Mouse (Mus musculus) A20 (cell line): ENCODE data around the gene Hist1h4m.
"Not testable (repeated sequence)": the region's sequence is repeated elsewhere in the genome, so short reads cannot be mapped to it uniquely, and the experiment has no call there.

ENCODE experiments used
- DNase-seq: peaks from one replicate; pipeline ENCODE4 v3.0.0-alpha.2; 2011; ENCODE audit warnings: low read depth, low spot score

Hist1h4m gene

DNA sequence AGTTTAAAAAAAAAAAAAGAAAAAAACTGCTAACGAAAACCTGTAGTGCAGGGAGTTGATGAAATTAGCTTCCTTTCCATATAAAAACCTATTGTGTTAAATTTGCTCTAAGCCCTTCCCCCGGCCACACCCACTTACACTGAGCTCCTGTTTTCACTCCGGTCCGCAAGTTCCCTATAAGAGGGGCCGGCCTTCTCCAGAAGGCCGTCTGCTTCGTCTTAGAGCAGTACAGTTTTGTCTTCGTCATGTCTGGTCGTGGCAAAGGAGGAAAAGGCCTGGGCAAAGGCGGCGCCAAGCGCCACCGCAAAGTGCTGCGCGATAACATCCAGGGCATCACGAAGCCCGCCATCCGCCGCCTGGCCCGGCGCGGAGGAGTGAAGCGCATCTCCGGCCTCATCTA is at the start of gene Hist1h4m:
TSS of gene Hist1h4m (plus strand) at position 208 of the 400 bp plus-strand sequence.
- not testable (repeated sequence) for DNase-seq

DNA sequence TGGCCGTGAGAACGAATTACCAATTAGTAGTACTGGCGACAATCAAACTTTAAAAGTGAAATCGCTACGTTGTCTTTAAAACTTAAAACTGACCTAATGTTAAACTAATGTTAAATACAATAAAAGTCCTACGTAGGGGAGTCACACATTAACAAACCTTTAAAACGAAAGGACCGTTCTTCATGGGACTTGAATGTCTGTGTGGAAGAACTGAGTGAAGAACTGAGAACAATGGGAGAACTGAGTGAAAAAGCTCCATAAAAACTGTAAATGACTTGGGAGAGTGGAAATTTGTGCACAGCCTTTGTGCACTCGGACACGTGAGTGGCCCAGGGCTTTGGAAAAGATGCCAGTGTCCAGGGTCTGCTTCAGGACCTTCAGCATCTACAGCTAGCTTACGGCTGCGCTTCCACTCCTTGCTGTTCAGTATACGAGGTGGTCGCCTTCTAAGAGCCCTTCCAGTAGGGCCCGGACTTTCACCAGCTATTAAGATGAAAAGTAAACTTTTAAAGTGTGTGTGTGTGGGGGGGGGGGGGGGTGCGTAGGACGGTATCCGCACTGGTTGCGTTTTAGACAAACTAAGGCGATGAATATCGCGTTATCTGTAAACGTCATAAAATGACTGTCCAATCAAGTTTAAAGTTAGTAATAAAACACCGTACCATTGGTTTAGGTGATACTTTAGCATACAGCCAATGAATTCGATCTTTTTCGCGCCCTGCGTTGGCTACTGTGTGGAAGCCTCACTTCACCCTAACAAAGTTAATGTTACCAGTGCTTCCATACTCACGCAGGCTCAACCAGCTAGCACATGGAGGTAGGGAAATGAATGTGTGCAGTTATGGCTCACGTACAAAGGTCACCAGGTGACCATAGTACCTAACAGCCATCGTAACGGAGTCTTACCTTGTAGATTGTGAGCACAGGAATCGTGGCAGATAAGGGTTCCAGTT is 32.5 kb upstream of the Hist1h4m start:
- peak; percentile 92 for DNase-seq

DNA sequence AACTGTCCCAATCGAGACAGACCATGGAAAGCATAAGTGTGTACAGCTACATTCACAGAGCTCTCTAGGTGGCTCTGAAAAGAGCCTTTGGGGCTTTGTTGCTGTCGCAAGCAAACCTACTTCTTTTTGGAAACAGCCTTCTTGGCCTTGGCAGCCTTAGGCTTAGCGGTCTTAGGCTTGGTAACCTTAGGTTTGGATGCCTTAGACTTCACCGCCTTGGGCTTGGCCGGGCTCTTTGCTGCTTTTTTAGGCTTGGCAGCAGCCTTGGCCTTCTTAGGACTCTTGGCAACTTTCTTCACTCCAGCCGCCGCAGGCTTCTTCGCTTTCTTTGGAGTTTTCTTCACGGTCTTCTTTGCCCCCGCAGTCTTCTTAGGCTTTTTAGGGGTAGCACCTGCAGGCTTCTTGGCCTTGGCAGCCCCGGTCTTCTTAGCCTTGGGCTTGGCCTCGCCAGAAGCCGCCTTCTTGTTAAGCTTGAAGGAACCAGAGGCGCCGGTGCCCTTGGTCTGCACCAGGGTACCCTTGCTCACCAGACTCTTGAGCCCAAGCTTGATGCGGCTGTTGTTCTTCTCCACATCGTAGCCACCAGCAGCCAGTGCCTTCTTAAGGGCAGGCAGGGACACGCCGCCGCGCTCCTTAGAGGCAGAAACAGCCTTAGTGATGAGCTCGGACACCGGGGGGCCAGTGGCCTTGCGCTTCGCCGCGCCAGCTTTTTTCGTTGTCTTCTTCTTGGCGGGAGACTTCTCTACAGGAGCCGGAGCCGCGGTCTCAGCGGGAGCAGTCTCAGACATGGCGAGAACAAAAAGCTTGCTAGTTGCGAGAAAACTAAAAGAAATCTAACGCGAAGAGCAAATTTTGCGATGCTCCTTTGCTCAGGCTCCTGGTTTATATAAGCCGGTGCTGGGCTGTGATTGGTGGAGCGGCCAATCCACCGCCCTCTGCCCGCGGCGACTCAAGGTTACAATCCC is 31.5 kb upstream of the Hist1h4m start, which contains the start of gene Hist1h1b:
TSS of gene Hist1h1b (minus strand) at position 859 of the 965 bp plus-strand sequence.
- peak; percentile 91 for DNase-seq

DNA sequence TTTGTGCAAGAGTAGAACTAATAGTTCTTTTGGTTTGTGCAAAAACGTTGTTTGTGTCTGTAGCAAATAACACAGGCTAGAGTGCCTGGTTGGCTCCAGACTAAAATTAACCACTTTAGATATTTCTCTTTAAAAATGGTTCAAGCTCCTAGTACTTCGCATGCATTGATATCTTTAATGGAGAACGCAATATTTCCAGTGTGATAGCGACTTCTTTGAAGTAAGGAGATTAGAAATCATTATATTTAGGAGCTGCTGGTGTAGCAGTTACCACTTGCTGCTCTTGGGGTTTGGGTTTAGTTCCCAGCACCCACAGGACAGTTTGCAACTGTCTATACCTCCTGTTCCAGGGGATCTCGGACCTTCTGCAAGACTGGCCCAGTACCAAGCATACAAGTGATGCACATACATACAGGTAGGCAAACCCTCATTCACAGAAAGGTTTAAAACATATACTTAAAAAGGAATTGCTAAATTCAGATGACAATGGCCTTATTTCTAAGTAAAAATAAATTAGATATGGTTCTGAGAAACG is 30.5 kb upstream of the Hist1h4m start:
- peak; percentile 67 for DNase-seq

DNA sequence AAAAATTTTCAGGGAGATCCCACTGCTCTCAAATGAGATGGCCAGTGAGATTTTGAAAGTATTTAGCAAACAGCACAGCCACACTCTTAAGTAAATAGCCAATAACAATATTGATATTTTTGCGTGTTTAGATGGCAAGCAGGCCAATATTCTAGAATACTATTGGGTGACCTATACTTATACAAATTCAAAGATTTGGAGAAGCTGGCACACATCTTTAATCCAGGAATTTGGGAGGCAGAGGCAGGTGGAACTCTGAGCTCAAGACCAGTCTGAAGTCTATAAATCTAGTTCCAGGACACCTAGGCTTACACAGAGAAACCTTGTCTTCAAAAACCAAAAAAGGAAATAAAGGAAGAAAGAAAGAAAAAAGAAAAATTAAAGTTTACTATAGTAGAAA is 29.9 kb upstream of the Hist1h4m start:
- DNase-seq = peak; percentile 32

DNA sequence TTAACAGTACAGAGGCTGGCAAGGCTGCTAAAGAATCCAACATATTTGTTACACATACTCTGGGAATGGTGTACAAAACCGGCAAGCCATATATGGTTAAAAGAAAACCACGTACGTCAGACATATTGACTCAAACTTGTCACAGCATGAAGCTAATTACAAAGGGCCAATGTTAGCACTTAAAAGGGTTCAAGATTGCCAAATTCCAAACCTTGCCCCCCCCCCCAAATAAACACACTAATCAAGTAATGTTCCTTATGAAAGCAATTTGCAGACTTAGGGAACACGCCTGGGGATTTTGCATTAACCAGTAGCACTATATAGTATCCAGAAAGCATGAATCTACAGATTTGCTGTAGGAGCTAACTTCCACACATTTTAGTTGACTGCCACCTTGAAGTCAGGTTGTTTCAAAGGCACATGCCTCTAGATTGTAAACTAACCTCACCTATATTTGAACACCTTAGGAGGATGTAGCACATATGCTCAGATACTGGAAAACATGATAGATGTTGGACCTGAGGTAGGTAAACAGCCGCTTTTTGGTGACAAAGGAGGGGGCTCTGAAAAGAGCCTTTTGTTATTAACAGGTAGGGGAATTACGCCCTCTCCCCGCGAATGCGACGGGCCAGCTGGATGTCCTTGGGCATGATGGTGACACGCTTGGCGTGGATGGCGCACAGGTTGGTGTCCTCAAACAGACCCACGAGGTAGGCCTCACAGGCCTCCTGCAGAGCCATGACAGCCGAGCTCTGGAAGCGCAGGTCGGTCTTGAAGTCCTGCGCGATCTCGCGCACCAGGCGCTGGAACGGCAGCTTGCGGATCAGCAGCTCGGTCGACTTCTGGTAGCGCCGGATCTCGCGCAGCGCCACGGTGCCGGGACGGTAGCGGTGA is 28.9 kb upstream of the Hist1h4m start:
- peak; percentile 79 for DNase-seq

DNA sequence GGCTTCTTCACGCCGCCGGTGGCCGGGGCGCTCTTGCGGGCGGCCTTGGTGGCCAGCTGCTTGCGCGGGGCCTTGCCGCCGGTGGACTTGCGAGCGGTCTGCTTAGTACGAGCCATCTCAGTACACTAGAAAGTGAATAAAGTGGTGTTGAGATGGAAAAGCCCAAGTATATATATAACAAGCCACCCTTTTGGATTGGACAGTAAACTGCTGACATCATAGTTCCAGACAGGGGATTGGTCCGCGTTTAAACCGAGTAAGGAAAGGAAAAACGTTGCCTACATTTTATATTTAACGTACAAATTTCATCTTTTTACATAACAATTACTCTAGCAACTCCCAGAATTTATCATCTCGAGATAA is 28.3 kb upstream of the Hist1h4m start, which contains the start of gene Hist1h3i:
TSS of gene Hist1h3i (minus strand) at position 116 of the 363 bp plus-strand sequence.
- DNase-seq = peak; percentile 92

DNA sequence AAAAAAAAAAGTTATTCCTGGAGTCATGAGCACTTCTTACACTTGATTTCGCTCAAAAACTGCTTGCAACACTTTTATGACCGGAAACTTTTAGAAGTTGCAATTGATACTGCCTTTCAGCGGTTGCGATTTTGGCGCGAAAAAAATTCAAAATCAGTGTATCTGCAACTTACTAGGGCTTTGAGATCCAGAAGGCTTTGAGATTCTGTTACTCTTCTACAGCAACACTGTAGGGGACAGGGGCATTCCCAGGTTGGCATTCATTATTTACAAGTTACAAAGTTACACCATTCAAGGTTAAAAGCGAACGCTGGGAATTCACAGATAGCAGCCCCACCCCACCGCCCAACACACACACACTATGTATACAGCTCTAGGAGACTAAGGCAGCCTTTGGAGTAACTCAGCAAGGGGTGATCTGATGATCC is 27.8 kb upstream of the Hist1h4m start:
- peak; percentile 73 for DNase-seq

DNA sequence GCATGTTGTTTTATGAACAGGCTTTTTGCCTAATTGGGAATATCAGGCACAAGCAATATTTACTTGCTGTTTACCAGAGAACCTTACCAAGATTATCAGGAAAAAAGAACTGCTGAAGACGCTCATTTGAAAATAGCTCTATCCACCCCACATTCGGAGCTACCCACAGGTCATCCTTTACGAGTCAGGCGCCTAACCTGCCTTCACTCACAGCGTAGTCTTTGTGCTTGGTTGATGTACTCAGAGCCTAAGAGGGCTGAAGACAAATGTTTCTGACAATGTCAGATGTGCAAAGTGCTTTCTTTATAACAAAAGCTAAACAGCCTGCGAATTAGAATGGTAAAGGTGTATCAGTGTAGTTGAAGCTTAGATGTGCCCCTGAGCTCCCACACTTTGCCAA is 27.2 kb upstream of the Hist1h4m start:
- no peak for DNase-seq

DNA sequence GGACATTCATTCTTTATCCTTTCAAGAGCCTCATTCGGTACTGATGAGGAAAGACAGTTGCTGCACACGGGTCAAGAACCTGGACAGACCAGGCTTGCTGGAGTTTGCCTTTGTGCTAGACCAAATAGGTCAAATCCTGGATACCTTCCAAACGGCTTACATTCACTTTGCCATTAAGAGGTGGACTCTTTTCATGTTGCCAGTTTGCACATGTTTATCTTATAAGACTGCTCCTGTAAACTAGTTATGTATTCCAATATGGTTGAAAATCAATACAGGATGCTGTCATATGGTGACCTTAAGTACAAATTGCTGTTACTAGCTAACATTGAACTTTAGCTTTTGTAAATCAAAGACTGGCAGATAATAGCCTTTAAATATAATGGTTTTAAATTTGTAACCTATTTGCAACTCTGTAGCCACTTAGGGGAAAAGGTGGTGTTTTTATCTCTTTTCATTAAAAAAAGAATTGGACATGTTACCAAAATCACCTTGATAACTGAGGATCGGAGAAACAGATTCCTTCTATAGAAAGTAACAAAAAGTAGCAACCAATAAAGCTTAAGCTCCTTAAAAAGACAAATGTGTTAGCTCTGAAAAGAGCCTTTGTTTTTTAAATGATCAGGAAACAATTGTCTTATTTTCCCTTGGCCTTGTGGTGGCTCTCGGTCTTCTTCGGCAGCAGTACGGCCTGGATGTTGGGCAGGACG is 25.2 kb upstream of the Hist1h4m start:
- DNase-seq = peak; percentile 72

DNA sequence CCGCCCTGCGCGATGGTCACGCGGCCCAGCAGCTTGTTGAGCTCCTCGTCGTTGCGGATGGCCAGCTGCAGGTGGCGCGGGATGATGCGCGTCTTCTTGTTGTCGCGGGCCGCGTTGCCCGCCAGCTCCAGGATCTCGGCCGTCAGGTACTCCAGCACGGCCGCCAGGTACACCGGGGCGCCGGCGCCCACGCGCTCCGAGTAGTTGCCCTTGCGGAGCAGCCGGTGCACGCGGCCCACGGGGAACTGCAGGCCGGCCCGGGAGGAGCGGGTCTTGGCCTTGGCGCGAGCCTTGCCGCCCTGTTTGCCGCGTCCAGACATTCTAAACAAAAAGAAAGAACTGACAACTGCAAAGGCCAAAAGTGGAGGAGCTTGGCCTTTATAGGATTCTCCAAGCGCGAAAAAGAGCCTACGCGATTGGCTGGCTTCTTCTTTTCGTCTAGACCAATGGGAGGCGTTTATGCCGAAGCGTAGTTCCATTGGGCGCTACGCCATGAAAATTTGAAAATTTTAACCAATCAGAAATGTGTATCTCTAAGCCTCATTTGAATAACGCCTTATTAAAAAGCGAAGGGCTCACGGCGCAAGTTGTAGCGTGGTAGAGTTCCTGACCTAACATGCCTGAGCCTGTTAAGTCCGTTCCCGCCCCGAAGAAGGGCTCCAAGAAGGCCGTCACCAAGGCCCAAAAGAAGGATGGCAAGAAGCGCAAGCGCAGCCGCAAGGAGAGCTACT is 24.5 kb upstream of the Hist1h4m start, which contains the start of the genes Hist1h2an and Hist1h2bp:
TSS of gene Hist1h2an (minus strand) at position 320 of the 731 bp plus-strand sequence.
TSS of gene Hist1h2bp (plus strand) at position 563 of the 731 bp plus-strand sequence.
- DNase-seq = peak; percentile 97

DNA sequence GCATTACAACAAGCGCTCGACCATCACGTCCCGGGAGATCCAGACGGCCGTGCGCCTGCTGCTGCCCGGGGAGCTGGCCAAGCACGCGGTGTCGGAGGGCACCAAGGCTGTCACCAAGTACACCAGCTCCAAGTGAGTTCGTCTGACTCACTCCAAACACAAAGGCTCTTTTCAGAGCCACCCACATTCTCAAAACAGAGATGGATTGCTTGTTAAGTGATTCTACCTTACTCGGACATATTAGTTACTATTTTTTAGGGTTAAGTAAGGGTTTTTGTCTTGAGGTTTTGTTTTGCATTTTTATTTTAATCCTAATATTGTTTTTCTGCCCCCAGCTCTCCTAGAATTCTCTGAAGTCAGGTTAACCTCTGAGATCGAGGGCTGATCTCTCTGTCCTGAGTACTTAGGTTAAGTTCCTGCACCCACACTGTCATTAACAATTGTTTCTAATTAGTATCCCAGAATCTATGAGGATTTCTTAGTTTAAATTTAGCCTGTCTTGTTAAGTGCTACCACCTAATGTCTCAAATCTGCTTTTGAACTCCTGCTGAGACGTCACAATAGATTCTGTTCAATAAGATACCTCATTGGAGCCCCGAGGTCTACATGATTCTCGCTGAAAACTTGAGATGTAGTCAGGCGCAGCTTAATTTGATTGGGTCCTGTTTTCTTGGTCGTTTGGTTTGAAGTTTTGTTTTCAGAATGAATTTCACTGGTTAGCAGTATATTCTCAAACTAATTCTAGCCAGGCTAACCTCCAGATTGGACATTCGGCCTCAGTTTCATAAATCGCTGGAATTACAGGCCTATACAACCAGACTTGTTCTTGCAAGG is 23.6 kb upstream of the Hist1h4m start:
- DNase-seq = peak; percentile 68

DNA sequence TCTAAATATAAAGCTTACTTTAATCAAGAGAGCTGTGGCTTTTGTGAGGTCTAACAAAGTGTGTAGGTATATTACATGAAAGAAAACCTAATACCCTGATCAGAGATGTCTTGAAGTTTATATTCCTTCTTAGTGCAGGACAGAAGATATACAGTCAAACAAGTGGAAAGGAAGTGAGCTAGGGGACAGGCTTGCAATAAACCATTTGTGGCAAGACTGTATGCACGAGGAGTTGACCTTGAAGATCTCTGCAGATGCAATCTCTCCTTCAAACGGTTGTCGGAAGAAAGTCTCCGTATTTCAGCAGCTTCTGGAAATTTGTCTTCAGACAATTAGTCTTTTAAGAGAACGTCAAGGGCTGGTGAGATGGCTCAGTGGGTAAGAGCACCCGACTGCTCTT is 21.6 kb upstream of the Hist1h4m start:
- no peak for DNase-seq

DNA sequence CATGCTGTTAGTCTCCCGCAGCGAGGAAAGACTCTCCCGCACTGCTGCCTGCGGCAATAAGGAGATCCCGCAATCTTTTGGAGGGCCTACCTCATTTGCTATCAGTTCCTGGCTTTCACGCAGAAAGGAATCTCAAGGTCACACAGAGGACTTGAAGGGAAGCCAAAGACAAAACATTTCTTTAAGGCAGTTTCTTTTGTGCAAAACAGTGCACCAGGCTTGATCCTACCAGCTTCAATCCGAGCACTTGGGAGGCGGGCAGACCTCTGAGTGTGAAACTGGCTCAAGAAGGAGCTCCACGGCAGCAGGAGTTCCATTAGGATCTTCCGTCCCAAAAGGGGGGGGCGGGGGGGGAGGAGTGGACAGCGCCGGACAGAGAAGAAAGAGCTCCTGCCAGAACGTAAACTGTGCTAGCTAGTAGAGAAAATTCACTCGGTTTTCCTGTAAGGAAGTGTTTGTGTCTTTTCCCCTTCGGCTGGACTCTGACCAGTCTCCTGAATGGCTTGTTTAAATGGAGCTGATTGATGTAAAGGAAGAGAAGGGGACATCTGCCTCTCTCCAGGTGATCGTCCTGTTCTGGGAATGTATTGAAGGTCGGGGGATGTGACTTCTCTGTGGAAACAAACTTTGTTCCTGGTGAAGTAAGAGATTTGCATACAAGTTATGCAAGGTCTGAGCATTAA is 20.8 kb upstream of the Hist1h4m start:
- DNase-seq = no peak

DNA sequence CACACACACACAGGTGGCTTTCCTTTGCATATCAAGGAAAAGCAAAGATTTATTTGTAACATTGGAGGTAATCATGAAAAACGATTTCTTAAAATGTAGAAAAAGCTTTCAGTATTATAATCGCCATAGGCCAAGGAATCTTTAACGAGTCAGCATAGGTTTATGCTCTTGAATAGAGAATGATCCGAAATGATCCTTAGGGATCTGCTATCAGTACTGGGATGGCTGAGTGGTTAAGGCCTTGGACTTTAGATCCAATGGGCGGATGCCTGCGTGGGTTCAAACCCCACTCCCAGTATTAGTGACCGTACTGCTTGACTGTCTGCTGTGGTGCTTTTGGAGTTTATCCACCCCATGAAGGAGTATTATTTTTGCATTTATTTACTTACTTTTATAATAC is 16.0 kb upstream of the Hist1h4m start:
- no peak for DNase-seq

DNA sequence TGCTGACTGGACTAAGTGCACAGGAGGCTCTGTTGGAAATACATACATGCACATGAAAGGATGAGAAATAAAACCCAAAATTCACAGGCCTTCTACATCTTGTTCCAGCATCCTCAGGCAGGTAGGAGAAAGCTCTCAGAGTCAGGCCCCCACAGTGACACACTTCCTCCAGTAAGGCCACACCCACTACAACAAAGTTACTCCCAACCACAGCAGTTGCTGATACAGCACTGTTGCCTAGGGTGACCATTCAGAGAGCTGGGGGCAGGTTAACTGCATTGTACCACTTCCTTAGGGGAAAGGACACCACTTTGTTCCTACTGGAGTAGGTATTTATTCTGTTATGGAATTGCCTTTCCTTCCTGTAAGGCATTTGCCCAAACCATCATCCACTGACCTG is 14.4 kb upstream of the Hist1h4m start:
- not testable (repeated sequence) for DNase-seq

DNA sequence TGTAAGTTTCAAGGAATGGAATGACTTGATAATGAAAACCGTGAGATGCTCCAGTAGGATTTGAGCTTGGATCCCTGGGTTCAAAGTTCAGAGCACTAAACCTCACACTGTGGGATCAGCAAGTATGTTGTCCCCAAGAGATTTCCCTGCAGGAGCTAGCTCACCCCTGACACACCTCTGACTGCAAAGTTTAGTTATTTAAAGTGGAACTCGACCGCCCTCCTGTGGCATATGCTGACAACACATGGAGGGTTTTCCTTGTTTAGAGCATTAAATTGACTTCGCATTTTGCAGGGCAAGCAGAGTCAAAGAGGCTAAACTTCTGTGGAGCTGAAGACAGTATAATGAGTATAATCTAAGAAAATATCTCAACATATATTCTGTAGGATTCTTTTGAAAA is 8.5 kb upstream of the Hist1h4m start:
- DNase-seq = not testable (repeated sequence)

DNA sequence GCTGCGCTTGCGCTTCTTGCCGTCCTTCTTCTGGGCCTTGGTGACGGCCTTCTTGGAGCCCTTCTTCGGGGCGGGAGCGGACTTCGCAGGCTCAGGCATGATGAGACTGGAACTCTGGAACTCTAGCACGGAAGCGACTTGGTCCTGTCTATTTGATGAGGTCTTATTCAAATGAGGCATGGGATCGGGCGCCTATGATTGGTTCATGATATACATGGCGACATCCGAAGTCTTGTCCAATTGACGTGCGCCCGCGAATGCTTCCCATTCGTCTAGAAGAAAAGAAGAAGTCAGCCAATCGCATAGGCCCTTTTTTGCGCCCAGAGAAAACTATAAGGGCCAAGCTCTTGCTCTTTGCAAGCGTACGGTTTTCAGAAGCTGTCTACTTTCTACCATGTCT is 1.5 kb upstream of the Hist1h4m start, which contains the start of the genes Hist1h2bq and Hist1h2ao:
TSS of gene Hist1h2bq (minus strand) at position 125 of the 400 bp plus-strand sequence.
TSS of gene Hist1h2ao (plus strand) at position 393 of the 400 bp plus-strand sequence.
- DNase-seq = not testable (repeated sequence)
